Mouse (Mus musculus) midbrain, postnatal 0 days (tissue): ENCODE results near the gene Car11. TPM values are rescaled to one million over a fixed set of nuclear protein-coding genes. Genes with fewer than 3 reads are reported as not detected.

ENCODE experiments used
- ATAC-seq: fragments of 200-750 bp; cut with Nextera tagmentation; 2 replicates; pipeline ENCODE4 v1.8.0; 2017; ENCODE audit warnings: moderate number of reproducible peaks, mild to moderate bottlenecking, moderate TSS enrichment, moderate library complexity; ENCODE audit not compliant: low FRiP score
- DNase-seq: peaks from one replicate; pipeline ENCODE4 v3.0.0-alpha.2; 2015; ENCODE audit warnings: low spot score
- H3K27ac ChIP-seq: fragments of 300-500 bp; sonication (generic); 2 replicates; pipeline ENCODE4 v1.5.1; 2014; ENCODE audit warnings: low read depth, mild to moderate bottlenecking, low read length, mixed read lengths
- H3K27me3 ChIP-seq: fragments of 300-500 bp; sonication (generic); 2 replicates; pipeline ENCODE4 v1.6.1; 2014; ENCODE audit warnings: low read length, control low read depth, mixed read lengths; ENCODE audit not compliant: insufficient read depth
- H3K36me3 ChIP-seq: fragments of 300-500 bp; sonication (generic); 2 replicates; pipeline ENCODE4 v1.6.1; 2014; ENCODE audit warnings: low read length, control low read depth, mixed read lengths; ENCODE audit not compliant: insufficient read depth
- H3K4me1 ChIP-seq: fragments of 300-500 bp; sonication (generic); 2 replicates; pipeline ENCODE4 v1.6.1; 2014; ENCODE audit warnings: mild to moderate bottlenecking, control low read depth, antibody characterized with exemption, low read length, mixed read lengths; ENCODE audit not compliant: insufficient read depth
- H3K4me2 ChIP-seq: fragments of 300-500 bp; sonication (generic); 2 replicates; pipeline ENCODE4 v1.6.1; 2014; ENCODE audit warnings: low read depth, mild to moderate bottlenecking, low read length, mixed read lengths; ENCODE audit not compliant: poor library complexity, severe bottlenecking
- H3K4me3 ChIP-seq: fragments of 300-500 bp; sonication (generic); 2 replicates; pipeline ENCODE4 v1.5.1; 2014; ENCODE audit warnings: low read depth, mild to moderate bottlenecking, low read length, moderate library complexity
- H3K9ac ChIP-seq: fragments of 300-500 bp; sonication (generic); replicated peaks from 2 replicates; pipeline ENCODE4 v1.6.1; 2014; ENCODE audit warnings: mild to moderate bottlenecking, low read length, moderate library complexity, mixed read lengths; ENCODE audit not compliant: poor library complexity, severe bottlenecking
- H3K9me3 ChIP-seq: fragments of 300-500 bp; sonication (generic); 2 replicates; pipeline ENCODE4 v1.6.1; 2016; ENCODE audit warnings: low read length, control low read depth
- CTCF ChIP-seq: IDR thresholded peaks from 2 replicates; pipeline ENCODE4 v1.5.1; 2016; ENCODE audit warnings: antibody characterized with exemption, mild to moderate bottlenecking
- WGBS: fragments of 180-500 bp; shearing (Covaris S2); extraction: QIAGEN DNeasy Blood & Tissue Kit; methylation state at CpG from one replicate; pipeline ENCODE4 v1.1.7; 2014; 5-methylcytosine and 5-hydroxymethylcytosine counted together
- polyA plus RNA-seq: library from polyadenylated mRNA; unstranded; fragments of >200 nt; fragmentation: Nextera tagmentation; extraction: Ambion mirVana; gene quantifications from 2 replicates; pipeline ENCODE4 v1.2.1, GENCODE M21; 2015
- total RNA-seq: library from RNA; depleted of rRNA; stranded (reverse); fragments of >200 nt; gene quantifications from 2 replicates; pipeline ENCODE4 v1.2.3, GENCODE M21; 2014

Gene Car11
- total and polyA plus RNA-seq, 2 experiments from 2014 or later: 107 to 118 TPM

DNA sequence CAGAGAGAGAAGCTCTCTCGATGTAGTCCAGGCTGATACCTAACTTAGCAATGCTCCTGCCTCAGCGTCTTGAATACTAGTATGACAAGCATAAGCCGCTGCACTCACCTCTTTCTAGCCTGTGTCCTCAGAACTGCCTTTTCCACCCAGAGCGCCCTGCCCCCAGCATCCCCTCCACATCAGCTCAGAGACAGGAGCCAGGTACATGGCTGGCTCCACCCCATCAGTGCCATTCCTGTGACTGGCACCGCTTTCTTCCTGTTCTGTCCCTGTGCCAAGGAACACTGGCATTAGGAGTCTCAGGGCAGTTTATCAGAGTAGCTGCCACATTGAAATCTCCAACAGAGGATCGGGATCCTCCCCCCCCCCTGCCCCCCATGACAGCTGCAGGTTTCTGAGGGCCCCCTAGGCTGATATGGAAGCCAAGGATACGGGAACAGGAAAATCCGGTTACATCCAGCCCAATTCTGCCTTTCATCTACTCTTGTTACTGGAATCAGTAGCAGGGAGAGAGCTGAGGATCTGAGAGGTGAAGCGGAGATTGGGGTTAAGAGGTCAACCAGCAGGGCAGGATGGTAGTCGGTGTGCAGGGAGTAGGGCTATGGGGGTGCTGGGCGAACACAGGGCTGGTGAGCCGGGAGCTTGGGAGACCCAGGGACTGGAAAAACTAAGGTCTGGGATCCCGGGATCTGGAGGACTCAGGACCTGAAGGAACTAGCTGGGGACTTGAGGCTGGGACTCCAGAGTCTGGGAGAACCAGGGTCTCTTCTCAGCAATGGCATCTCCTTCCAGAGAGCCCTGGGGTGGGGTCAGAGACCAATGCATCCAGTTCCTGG lies 34.1 kb upstream of the Car11 start:
- Histone ChIP-seq H3K27me3 (no peaks in the 10 kb centered on the region), H3K4me1 (no peaks in the 10 kb centered on the region), H3K9me3 (no peaks in the 10 kb centered on the region), H3K27ac (no peak overlapping the region), H3K4me3 (no peak overlapping the region), H3K36me3 (no peaks in the 10 kb centered on the region), H3K4me2 (no peak overlapping the region), H3K9ac (no peak overlapping the region)
- no peak for TF ChIP-seq CTCF
- ATAC-seq: no peak
- WGBS: 61% methylated on average over 13 of the region's 13 CpGs
- no peak for DNase-seq

DNA sequence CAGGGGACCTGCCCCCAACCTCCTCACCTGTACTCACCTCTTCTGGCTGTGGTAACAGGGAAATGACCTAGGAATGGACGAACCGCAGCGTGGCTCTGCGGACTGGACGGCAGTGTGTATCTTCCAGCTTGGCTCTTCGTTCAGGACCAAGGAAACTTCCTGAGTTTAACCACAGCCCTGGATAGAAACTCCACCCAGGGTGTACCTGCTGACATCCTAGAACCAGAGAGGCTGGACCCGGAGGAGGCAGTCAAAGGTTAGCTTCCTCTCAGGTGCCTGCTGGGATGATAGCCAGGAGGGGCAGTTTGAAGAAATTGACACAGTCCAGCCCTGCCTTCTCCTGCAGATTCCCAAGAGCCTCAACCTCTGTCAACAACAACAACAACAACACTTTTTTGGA lies 33.5 kb upstream of the Car11 start, which contains the start of gene Fut2:
Fut2 (minus strand) TSS at position 234 of the 400 bp plus-strand sequence.
- no peak for ATAC-seq
- H3K36me3 ChIP-seq: no peaks in the 10 kb centered on the region
- H3K9ac ChIP-seq: no peak within 1 kb of the TSS
- TF ChIP-seq CTCF: no peak
- H3K27me3 ChIP-seq: no peaks in the 10 kb centered on the region
- DNase-seq: no peak
- no peak within 1 kb of the TSS for H3K27ac ChIP-seq
- no peak within 1 kb of the TSS for H3K4me3 ChIP-seq
- no peaks in the 10 kb centered on the region for H3K4me1 ChIP-seq
- H3K4me2 ChIP-seq: no peak within 1 kb of the TSS
- WGBS: 84% methylated on average over 7 of the region's 7 CpGs
- H3K9me3 ChIP-seq: no peaks in the 10 kb centered on the region

- Histone ChIP-seq H3K9me3 (no peaks in the 10 kb centered on the region), H3K27ac (no peak overlapping the region), H3K4me1 (no peaks in the 10 kb centered on the region), H3K4me2 (no peak overlapping the region), H3K36me3 (no peaks in the 10 kb centered on the region), H3K27me3 (no peaks in the 10 kb centered on the region), H3K4me3 (no peak overlapping the region), H3K9ac (no peak overlapping the region)
- DNase-seq (peak; percentile 42), ATAC-seq (no peak)
- 64% methylated on average over 14 of the region's 14 CpGs for WGBS
- no peak for TF ChIP-seq CTCF
Observed at GRCm38 (mm10) chr7:45667761-45668160, 31.9 kb upstream of the Car11 start.

- H3K4me1 ChIP-seq: no peaks in the 10 kb centered on the region
- ATAC-seq: no peak
- H3K4me3 ChIP-seq: no peak overlapping the region
- no peak overlapping the region for H3K27ac ChIP-seq
- no peak overlapping the region for H3K9ac ChIP-seq
- WGBS: 97% methylated on average over 9 of the region's 9 CpGs
- no peaks in the 10 kb centered on the region for H3K36me3 ChIP-seq
- H3K4me2 ChIP-seq: no peak overlapping the region
- no peaks in the 10 kb centered on the region for H3K27me3 ChIP-seq
- no peaks in the 10 kb centered on the region for H3K9me3 ChIP-seq
- peak; percentile 24; the same call in 1 of the 2 replicates for TF ChIP-seq CTCF
- DNase-seq: no peak
Observed at GRCm38 (mm10) chr7:45668921-45669320, 30.7 kb upstream of the Car11 start.

DNA sequence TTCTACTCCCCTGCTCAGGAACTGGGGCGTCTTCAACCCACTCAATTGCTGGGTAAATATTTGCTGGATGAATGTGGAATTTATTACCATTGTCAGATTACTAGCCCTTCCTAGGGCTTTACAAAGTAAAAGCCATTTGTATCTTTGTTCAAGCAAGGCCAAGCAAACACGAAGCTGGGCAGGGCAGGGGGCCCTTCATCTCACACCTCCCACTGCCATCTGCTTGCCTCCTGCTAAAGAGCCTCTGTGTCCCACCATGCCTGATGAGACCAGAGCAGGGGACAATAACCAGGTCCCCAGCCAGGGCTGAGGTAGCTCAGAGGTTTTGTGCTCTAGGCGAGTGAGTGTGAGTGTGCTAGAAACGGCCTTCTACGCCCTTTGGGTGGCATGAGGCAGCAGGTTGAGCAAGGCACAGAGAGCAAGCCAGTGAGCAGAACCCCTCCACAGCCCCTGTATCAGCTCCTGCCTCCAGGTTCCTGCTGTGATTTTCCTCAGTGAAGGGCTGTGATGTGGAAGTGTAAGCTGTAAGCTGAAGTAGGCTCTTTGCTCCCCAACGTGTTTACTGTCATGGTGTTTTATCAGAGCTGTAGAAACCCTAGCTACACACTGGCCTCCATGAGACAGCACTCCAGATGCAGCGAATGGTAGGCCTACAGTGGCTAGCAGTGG lies 21.9 kb upstream of the Car11 start:
- no peak overlapping the region for H3K4me2 ChIP-seq
- no peak for TF ChIP-seq CTCF
- no peak overlapping the region for H3K9ac ChIP-seq
- H3K9me3 ChIP-seq: no peaks in the 10 kb centered on the region
- 76% methylated on average over 7 of the region's 7 CpGs for WGBS
- no peak overlapping the region for H3K27ac ChIP-seq
- no peaks in the 10 kb centered on the region for H3K4me1 ChIP-seq
- DNase-seq (no peak), ATAC-seq (no peak)
- H3K4me3 ChIP-seq: no peak overlapping the region
- no peaks in the 10 kb centered on the region for H3K36me3 ChIP-seq
- no peaks in the 10 kb centered on the region for H3K27me3 ChIP-seq

DNA sequence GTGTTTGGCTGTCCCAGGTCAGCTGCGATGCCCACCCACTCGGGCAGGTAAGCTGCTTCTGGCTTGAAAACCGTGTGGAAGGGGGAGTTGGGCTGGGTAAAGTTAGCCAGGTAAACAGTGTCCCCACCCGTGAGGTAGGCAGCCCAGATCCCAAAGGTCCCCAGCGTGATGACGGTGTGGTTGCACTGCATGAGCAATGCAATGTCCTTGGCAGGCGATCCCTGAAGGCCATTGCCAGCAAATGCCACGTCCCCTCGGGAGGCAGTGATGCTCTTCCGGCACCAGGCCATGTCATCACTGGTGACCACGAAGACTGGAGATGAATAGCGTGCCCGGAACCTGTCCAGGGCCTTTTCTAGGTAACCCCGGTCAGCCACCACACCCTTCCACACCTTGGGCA lies 21.1 kb upstream of the Car11 start:
- H3K4me2 ChIP-seq: no peak overlapping the region
- no peaks in the 10 kb centered on the region for H3K4me1 ChIP-seq
- no peak for TF ChIP-seq CTCF
- WGBS: 93% methylated on average over 14 of the region's 14 CpGs
- no peak overlapping the region for H3K4me3 ChIP-seq
- no peak for DNase-seq
- no peak overlapping the region for H3K27ac ChIP-seq
- H3K9ac ChIP-seq: no peak overlapping the region
- ATAC-seq: no peak
- no peaks in the 10 kb centered on the region for H3K27me3 ChIP-seq
- no peaks in the 10 kb centered on the region for H3K9me3 ChIP-seq
- no peaks in the 10 kb centered on the region for H3K36me3 ChIP-seq
